Mouse (Mus musculus) liver, adult 2 months (tissue): ENCODE results near the gene Anapc15-ps.

Experiments
- CTCF ChIP-seq: fragments of 200-500 bp; IDR thresholded peaks from 2 replicates; pipeline ENCODE4 v1.5.1; 2011; ENCODE audit warnings: low read depth, low read length, control low read depth
- POLR2A ChIP-seq: fragments of 200-500 bp; IDR thresholded peaks from 2 replicates; pipeline ENCODE4 v1.6.1; 2011; ENCODE audit warnings: low read length, control low read depth; ENCODE audit not compliant: insufficient read depth; ENCODE audit errors: extremely low read depth

GRCm38 (mm10) chr10:95715687-95716086 is 42.4 kb upstream of the Anapc15-ps start:
- no peak for TF ChIP-seq POLR2A
- TF ChIP-seq CTCF, result no peak
